Mouse (Mus musculus) left cerebral cortex, postnatal 14 days (tissue): ENCODE results near the gene Klhdc8a. TPM values are rescaled to one million over a fixed set of nuclear protein-coding genes. Genes with fewer than 3 reads are reported as not detected.
"Not testable (repeated sequence)": the region's sequence is repeated elsewhere in the genome, so short reads cannot be mapped to it uniquely, and the experiment has no call there.

Experiments used
- DNase-seq, 2 experiments: peaks; one replicate each; pipeline ENCODE4 v3.0.0; 2021 to 2022; ENCODE audit warnings: low spot score in 2 of 2, mixed read lengths in 1 of 2
- intact Hi-C: fragments of 180-260 bp; cut with DNase I; formaldehyde crosslinking; loops from one replicate; pipeline ENCODE4 v1.15.1; 2025
- total RNA-seq, 2 experiments: library from RNA; stranded (reverse); gene quantifications; 2 replicates each; pipeline ENCODE4 v1.2.3; 2021

The Klhdc8a gene
- total RNA-seq, 2 experiments from 2014 or later = 13.1 to 16.8 TPM

DNA sequence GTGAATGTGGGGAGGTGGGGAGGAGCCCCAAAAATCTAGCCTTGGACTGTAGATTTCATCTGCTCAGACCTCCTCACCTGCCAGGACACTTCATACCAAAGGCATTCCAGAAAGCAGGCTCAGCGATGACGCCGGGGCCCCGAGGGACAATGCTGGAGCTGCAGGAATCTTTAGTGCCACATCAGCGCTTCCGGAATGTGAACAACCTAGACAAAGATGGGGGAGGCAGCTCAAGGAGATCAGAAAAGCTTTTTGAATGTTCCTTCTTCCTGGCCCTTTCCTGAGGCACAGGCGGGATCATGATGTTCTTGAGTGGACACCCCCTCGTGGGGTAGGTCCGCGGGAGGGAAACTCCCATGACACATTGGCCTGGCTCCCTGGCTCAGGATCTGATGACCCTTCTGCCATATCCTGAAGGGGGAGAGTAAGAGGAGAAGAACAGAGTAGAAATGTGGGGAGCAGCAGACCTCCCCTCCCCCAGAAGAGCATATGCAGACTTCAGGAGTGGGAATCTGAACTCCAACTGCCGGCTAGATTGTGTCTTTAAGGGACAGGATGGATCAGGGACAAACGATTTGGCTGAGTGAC, 37.0 kb downstream of the Klhdc8a start:
- intact Hi-C loops = no loop called here
- no peak for DNase-seq

DNA sequence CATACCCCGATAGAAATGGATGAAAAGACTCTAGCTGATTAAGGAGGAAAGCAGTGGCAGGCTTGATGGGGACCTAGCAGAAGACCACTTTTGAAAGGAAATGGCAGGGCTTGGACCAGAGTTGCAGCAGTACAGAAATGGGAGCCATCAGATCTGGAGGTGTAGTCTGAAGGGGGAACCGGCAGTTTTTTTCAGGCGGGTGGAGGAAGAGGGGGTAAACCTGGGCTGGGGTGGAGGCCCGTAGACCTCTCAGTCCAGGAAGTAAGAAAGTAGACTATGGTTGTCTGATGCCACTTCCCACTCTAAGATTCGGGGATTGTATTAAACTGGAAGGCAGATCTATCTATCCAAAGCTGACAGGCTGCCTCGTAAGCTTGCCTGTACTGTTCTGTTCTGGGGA, 38.5 kb downstream of the Klhdc8a start:
- intact Hi-C loops = no loop called here
- DNase-seq = no peak

DNA sequence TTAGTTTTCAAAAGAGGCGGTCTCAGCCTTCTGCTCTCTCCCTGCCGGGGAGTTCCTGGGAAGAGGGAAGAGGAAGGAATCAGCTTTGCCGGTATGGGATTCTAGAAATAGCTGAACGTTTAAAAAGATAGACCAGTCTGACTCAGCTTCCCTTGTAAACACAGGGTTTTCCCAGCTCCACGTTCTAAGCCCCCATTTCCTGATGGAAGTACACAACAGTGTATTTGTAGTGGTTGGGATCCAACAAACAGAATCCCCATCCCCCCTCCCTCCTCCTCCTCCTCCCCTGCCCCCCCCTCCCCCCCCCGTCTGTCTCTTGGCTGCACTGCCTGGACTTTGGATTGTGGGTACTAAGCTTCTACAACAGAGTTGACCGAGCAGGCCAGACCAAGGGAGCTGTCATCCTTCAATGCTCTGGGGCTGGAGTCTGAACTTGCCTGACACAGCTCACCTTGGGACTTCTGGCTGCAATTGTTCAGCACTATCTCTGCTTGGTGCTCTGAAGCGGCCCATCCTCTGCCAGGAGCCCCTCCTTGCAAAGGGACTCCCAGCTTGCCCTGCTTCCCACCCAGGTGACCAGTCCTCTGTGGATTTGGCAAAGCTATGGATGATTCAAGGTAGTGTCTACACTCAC, 39.7 kb downstream of the Klhdc8a start:
- no peak for DNase-seq
- intact Hi-C loops = no loop called here

DNA sequence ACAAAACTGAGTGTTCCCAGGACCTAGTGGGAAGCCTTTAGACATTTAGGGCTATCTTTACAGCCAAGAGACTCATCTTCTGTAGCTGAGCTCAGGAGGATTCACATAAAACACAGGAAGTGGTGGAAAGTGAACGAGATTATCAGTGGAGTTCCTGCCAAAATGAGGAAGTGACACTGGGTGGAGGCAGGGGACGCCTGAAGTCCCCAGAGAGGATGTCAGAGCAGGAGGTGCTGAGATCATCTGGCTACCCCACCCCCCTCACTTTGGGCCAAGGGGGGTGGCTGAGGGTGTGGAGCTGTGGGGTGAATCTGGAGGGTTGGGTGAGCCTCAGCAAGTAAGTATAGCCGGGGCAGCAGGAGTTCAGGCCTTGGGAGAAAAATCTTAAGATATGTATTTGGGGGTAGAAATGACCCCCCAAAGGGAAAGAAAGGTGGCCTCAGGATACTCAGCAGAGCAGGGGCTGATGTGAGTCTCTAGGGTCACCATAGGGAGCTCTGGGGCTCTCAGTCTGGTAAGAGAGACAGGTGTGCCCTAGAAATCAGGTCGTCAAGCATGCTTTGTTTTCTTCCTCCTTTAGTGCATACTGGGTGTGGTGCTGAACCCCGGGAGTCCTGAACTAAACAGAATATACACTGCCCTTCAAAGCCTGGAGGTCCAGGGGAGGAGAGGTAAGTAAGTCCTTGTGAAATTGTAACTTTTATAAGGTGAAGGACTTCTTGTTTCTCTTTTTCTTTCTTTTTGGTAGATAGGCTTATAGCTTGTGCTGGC, 43.5 kb downstream of the Klhdc8a start:
- intact Hi-C loops = no loop called here
- DNase-seq = no peak

DNA sequence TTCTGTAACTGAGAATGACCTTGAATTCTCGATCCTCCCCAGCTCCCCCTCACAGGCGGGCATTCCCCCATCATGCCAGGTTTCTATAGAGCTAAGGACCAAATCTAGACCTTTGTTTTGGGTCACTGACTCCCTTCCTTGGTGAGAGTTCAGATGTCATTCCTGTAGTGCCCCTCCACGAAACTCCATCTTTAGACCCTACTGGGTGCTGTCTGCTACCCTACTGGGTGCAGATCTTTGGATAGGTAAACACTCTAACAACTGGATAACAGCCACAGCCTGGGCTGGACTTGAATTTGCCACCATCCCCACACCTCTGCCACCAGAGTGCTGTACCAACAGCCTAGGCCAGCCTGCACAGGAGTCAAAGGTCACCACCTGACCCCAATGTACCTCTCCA, 44.1 kb downstream of the Klhdc8a start:
- intact Hi-C loops = no loop called here
- DNase-seq = no peak

DNA sequence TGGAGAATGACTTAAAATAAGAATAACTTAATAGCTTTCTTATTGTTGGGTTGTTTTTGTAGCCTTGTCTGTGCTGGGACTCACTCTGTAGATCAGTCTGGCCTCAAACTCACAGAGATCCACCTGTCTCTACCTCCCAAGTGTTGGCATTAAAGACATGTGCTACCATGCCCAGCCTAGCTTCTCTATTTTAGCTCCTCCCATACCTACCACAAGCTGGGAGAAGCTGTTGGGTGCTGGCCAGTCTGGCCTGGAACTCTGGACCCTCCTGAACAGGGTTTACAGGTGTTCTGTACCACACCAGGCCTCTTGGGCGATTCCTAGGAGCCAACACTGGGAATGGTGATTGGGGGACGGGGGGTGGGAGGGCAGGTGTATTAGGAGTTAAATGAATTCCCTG, 44.8 kb downstream of the Klhdc8a start:
- intact Hi-C loops = no loop called here
- DNase-seq = no peak

DNA sequence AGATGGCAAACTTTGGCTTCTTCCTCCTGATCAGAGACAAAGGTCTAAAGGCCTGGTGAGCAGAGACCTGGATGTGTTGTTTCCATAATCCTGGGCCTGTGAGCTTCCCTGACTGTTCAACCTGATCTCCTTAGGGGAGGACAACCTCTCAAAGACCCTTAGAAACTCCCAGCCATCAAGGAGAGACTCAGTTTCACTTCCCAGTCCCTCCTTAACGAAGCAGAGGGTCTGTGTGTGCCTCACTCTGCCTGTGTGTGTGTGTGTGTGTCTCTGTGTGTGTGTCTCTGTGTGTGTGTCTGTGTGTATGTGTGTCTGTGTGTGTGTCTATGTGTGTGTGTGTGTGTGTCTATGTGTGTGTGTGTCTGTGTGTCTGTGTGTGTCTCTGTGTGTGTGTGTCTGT, 45.2 kb downstream of the Klhdc8a start:
- no peak for DNase-seq

DNA sequence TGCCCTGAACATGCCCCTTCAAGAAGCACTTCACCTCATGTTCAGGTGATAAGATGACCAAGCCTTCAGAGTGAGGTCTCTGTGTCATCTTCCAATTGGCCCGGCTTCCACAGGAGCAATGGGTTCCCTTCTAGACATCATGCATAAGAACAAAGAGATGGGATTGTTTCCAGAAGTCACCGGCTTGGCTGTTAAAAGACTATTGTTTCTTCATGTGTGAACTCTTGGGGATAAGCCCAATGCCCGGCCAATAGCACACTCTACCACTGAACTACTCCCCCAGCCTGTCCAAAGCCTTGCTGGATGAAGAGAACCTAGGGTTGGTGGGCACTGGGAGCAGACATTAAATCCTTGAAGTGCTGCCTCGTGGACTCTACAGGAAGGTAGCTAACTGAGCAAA, 47.1 kb downstream of the Klhdc8a start:
- intact Hi-C loops = no loop called here
- DNase-seq = no peak

More for the DNA sequence above, 45.2 kb downstream of the Klhdc8a start:
- intact Hi-C loops = no loop called here

DNA sequence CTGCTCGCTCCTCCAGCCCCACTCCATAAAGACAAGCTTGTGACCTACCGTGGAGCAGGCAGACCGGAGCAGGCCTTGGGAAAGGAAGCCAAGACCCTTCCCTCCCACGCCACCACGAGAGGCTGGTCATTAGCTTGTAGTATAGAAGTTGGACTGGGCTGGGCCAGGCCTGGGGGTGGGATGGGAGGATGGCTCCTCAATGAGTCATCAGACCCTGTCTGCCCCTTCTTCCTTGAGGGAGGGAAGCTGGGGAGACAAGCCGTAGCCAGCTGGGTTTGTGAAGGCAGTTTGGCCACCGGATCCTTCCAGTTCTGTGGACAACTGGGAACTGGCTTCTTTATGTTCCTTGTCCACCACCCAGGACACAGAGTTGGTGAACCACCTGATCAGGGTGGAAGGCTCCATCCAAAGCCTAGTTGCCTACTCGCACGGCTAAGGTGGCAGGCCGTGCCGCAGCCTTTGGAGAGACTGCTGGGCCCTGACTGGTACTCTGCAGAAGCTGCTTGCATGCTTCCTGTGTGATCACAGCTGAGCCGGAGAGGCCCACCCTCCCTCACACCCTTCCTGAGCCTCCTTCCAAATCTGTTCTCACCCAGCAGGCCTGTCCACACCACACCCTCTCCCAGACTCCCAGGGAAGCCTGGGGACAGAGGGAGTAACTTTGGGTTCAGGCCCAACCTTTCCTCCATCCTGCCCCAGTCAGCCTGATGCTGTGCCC, 47.9 kb downstream of the Klhdc8a start:
- intact Hi-C loops = no loop called here
- no peak for DNase-seq

DNA sequence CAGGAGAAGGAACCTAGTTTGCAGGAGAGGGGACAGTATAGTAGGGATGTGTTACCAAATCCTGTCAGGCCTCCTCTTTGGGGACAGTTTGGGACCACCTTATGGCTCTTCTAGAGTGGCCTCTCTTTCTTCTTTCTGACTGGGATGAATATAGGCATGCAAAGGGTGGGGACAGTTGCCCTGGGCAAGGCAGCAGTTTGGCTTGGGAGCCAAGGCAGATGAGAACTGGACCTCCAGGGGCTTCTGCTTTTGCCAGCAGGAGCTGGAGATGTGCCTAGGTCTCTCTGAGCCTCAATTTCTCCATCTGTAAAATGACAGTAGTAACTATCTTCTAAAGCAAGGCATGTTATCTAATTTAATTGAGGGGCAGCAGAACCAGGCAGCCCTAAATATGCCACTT, 48.5 kb downstream of the Klhdc8a start:
- intact Hi-C loops = no loop called here

DNA sequence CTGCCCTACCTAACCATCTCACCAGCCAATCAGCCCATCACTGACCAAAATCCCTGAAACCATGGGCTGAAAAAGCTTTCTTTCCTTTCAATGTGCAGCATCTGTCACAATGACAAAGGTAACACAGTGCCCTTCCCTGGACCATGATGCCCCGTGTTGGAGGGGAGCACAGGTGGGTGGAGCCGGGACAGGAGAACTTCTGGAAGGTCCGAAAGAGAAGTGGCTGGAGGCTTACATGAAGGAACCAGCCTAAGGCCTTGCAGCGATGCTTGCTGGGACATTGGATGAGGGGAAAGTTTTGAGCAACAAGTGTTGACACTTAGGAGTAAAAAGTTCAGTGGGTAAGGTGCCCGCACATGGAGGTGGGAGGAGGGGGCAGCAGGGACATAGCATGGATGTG, 50.0 kb downstream of the Klhdc8a start:
- intact Hi-C loops = no loop called here
- no peak for DNase-seq

More for the DNA sequence above, 48.5 kb downstream of the Klhdc8a start:
- DNase-seq = no peak

DNA sequence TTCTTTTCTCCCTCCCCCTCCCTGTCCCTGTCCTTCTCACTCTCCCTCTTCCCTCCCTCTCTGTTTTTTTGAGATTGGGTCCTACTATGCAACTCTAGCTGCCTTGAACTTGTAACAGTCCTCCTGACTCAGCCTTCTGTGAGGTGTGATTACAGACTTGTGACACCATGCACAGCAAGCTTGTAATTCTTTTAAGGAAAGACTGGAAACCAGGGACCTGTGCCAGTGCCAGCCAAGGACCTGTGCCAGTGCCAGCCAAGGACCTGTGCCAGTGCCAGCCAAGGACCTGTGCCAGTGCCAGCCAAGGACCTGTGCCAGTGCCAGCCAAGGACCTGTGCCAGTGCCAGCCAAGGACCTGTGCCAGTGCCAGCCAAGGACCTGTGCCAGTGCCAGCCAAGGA, 50.6 kb downstream of the Klhdc8a start:
- intact Hi-C loops, DNase-seq: not testable (repeated sequence)

DNA sequence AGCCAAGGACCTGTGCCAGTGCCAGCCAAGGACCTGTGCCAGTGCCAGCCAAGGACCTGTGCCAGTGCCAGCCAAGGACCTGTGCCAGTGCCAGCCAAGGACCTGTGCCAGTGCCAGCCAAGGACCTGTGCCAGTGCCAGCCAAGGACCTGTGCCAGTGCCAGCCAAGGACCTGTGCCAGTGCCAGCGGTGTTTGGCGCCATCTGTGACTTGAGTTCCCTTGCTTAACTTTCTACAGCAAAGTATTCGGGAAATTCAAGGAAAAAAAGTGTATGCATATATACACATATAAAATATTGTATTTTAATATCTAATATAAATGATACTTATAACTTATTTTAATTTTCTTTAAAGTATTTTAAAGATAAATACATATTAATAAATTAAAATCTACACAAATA, 51.2 kb downstream of the Klhdc8a start:
- intact Hi-C loops, DNase-seq: not testable (repeated sequence)

DNA sequence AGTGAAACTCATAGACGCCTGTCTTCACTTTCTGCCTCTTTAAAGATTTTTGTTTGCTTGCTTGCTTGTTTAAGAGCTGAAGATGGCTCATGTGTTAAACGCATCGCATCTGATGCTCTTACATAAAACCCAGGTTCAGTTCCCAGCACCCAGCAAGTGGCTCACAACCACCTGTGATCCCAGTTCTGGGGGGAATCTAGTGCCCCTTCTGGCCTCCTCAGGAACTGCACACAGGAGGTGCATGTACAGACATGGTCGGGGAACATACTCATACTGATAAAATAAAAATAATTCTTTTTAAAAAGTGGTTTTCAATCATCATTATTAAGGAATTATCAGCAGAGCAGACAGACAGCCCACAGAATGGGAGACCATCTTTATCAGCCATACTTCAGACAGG, 52.6 kb downstream of the Klhdc8a start:
- intact Hi-C loops = no loop called here

DNA sequence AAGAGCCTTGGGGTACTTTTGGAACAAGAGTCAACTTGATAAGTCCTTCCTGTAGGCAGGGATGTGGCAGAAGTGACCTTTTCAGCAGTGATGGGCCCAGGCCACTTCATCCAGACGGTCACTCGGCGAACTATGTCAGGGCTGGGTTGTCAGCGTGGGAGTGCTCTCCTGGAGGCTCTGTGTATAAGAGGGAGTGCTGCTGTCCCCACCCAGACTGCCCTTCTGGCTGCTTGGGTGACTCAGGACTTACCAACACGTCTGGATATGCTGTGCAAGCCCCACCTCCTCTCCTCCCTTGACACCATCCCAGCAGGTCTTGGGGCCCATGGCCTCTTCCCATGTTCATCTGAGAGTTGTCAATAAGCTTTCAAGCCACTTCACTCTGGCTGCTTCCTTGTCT, 55.0 kb downstream of the Klhdc8a start:
- intact Hi-C loops = no loop called here
- DNase-seq = no peak

More for the DNA sequence above, 52.6 kb downstream of the Klhdc8a start:
- no peak for DNase-seq

DNA sequence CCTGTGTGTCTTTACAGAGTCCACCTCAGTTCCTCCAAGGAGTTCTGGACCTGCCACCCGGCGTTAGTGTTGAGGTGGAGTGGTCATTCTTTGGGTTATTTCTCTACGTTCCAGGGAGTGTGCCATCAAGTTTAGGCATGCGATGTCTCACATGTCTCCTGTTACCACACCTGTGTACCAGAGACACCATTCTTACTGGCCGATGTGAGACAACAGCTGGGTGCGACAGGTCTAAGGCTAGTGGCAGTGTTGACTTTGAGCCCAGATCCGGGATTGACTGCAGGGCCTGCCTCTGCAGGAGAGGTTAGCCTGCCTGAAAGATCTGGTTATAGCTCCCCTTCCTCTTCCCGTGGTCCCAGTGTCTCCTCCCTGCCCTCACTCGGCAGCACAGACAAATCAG, 55.8 kb downstream of the Klhdc8a start:
- intact Hi-C loops = no loop called here
- DNase-seq = no peak

DNA sequence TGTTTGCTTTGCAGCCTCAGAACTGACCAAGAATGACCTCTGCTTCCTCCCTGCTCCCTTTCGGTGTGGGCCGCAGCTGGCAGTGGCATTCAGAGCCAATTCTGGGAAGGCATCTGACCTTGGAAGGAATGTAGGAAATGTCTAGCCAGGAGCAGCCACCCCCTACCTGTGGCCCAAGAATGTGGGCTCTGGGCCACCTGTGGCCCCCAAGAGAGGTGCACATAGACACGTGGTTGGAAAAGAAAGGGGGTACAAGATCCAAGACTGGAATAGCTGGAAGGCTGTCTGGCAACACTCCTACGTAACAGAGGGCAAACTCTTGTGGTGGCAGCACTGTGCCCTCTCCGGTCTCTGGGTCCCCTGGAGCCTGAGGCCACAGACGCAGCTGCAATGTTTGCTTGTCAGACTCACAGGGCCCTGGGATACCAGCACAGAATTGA, 56.8 kb downstream of the Klhdc8a start:
- intact Hi-C loops = loop anchor here (5.0 kb wide), 1 partner anchor 198 kb away; no protein-coding TSS in a partner anchor
- DNase-seq = no peak

DNA sequence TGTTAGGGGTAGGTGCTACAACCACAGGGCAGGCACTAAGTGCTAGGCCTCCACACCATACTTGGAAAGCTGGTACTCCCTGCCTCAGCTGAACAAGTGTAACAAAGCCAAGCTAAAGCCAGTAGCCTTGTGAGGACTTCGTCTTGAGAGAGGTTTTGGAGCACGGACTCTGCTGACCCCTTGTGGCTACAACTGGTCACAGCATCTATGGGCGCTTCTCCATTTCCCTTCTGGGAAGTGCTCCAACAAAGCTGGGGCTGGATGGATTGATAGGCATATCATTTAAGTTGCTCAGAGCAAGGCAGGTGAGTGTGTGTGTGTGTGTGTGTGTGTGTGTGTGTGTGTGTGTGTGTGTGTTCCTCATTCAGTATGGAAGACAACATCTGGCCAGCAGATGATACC, 57.4 kb downstream of the Klhdc8a start:
- peak; percentile 91 for DNase-seq
- intact Hi-C loops = loop anchor here (1.0 to 5.0 kb wide), 2 partner anchors 44 to 199 kb away; no protein-coding TSS in a partner anchor

DNA sequence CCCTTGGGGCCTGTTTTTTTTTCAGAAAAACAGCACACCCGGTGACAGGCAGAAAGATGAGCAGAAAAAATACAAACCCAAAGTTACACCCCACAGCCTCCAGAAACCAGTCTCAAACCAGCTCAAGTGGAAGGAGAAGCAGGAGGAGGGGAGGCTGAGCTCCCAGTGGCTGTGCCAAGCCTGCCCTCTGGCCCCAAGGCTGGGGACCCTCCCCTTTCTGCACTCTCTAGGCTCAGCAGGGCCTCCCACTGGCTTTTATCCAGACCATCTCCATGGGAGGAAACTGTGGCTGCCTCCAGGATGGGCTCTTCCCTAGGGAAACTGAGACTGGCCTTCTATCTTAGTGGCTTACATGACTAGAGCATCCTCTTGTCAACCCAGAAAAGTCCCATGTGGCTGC, 58.4 kb downstream of the Klhdc8a start:
- DNase-seq = no peak
- intact Hi-C loops = loop anchor here (1.0 to 5.0 kb wide), 2 partner anchors 45 to 200 kb away; no protein-coding TSS in a partner anchor
